Mouse (Mus musculus): ENCODE data around the gene Gm28051. TPM values are rescaled to one million over a fixed set of nuclear protein-coding genes. Genes with fewer than 3 reads are reported as not detected.

The Gm28051 gene
- total and polyA plus RNA-seq, 3 experiments, result not detected

GRCm38 (mm10) chr12:102678820-102679219, 78.7 kb downstream of the Gm28051 start:
- Histone ChIP-seq H3K4me1 (ENCODE audit: control insufficient read depth in 1 of 2, insufficient read depth in 2 of 2, low read length in 2 of 2) (no peaks in the 10 kb centered on the region), H3K9me3 (replicated peaks; ENCODE audit: insufficient read depth, low read length) (no peaks in the 10 kb centered on the region), H3K27me3 (ENCODE audit: control insufficient read depth in 1 of 2, insufficient read depth in 2 of 2, low read length in 2 of 2) (no peaks in the 10 kb centered on the region), H3K79me2 (ENCODE audit: control insufficient read depth, insufficient read depth, low read length, poor library complexity) (no peaks in the 10 kb centered on the region), H3K27ac (ENCODE audit: control insufficient read depth, low read depth, low read length) (no peak overlapping the region), H3K4me3 (ENCODE audit: control insufficient read depth in 1 of 2, insufficient read depth in 1 of 2, low read depth in 2 of 2, low read length in 2 of 2) (no peak overlapping the region), H3K36me3 (ENCODE audit: control insufficient read depth in 1 of 2, insufficient read depth in 2 of 2, low read length in 2 of 2) (no peaks in the 10 kb centered on the region), H3K9ac (ENCODE audit: control insufficient read depth, low read depth, low read length, poor library complexity, severe bottlenecking) (no peak overlapping the region)
- DNase-seq (ENCODE audit: low read depth, low spot score), result no peak
- TF ChIP-seq MYC (IDR thresholded peaks at IDR 0.05; ENCODE audit: low read depth, low read length) (no peak), USF1 (IDR thresholded peaks at IDR 0.05; ENCODE audit: low read depth, low read length) (no peak), POLR2AphosphoS2 (IDR thresholded peaks at IDR 0.05; ENCODE audit: low read length) (no peak), MXI1 (IDR thresholded peaks at IDR 0.05; ENCODE audit: low read depth, low read length) (no peak), UBTF (IDR thresholded peaks at IDR 0.05; ENCODE audit: borderline replicate concordance, insufficient read depth, low read depth, low read length) (no peak), ELF1 (IDR thresholded peaks at IDR 0.05; ENCODE audit: low read depth, low read length) (no peak), TAL1 (IDR thresholded peaks at IDR 0.05; ENCODE audit: low read length) (no peak), ZMIZ1 (IDR thresholded peaks at IDR 0.05; ENCODE audit: low read depth, low read length) (no peak), TCF12 (IDR thresholded peaks at IDR 0.05; ENCODE audit: low read depth, low read length) (no peak), RCOR1 (IDR thresholded peaks at IDR 0.05; ENCODE audit: low read depth, low read length) (no peak), POLR2A (IDR thresholded peaks at IDR 0.05; ENCODE audit: control insufficient read depth in 1 of 2, insufficient read depth in 1 of 2, low read depth in 1 of 2, low read length in 2 of 2, poor library complexity in 1 of 2) (no peak), BHLHE40 (IDR thresholded peaks at IDR 0.05; ENCODE audit: borderline replicate concordance, low read depth, low read length) (no peak), SIN3A (IDR thresholded peaks at IDR 0.05; ENCODE audit: low read length) (no peak), ZNF384 (IDR thresholded peaks at IDR 0.05; ENCODE audit: low read depth, low read length) (no peak), GATA1 (IDR thresholded peaks at IDR 0.05; ENCODE audit: low read depth, low read length) (no peak), ETS1 (IDR thresholded peaks at IDR 0.05; ENCODE audit: low read depth, low read length) (no peak)

DNA sequence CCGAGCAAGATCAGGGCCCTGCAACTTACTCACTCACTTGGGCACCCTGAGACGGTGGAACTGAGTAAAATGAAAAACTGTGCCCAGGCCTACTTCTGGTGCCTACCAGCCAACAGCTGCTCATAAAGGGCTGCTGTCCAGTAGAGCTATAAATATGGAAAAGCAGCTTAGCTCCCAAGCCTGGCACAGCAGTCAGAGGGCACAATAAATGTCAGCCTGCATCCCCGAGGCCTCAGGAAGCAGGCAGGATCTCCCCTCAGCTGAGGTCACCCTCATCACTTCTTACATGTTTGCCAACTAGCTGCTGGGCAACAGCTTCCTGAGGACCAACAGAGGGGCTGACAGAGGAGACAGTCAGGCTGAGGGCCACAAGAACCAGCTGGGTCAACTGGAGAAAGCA, 80.5 kb downstream of the Gm28051 start:
- H3K9ac ChIP-seq (ENCODE audit: control insufficient read depth, low read depth, low read length, poor library complexity, severe bottlenecking), result no peak overlapping the region
- TF ChIP-seq BHLHE40 (IDR thresholded peaks at IDR 0.05; ENCODE audit: borderline replicate concordance, low read depth, low read length) (no peak), CTCF (IDR thresholded peaks at IDR 0.05 in 2 of 3, conservative IDR thresholded peaks at IDR 0.05 in 1 of 3; ENCODE audit: control insufficient read depth in 1 of 3, insufficient read depth in 1 of 3, low read depth in 2 of 3, low read length in 3 of 3, poor library complexity in 1 of 3, severe bottlenecking in 1 of 3) (no peak), POLR2AphosphoS5 (IDR thresholded peaks at IDR 0.05; ENCODE audit: borderline replicate concordance, low read depth, low read length) (no peak), ZC3H11A (IDR thresholded peaks at IDR 0.05; ENCODE audit: low read depth, low read length) (no peak), TAL1 (IDR thresholded peaks at IDR 0.05; ENCODE audit: low read length) (no peak), MAX (IDR thresholded peaks at IDR 0.05; ENCODE audit: low read length) (no peak), ZNF384 (IDR thresholded peaks at IDR 0.05; ENCODE audit: low read depth, low read length) (no peak), TBP (IDR thresholded peaks at IDR 0.05; ENCODE audit: low read depth, low read length) (no peak), POLR2AphosphoS2 (IDR thresholded peaks at IDR 0.05; ENCODE audit: low read length) (no peak), CHD1 (IDR thresholded peaks at IDR 0.05; ENCODE audit: low read depth, low read length) (no peak), GABPA (IDR thresholded peaks at IDR 0.05; ENCODE audit: low read depth, low read length) (no peak), ZMIZ1 (IDR thresholded peaks at IDR 0.05; ENCODE audit: low read depth, low read length) (no peak), NELFE (IDR thresholded peaks at IDR 0.05; ENCODE audit: low read depth, low read length) (no peak)
- no peaks in the 10 kb centered on the region for H3K9me3 ChIP-seq (replicated peaks; ENCODE audit: insufficient read depth, low read length)
- H3K79me2 ChIP-seq (ENCODE audit: control insufficient read depth, insufficient read depth, low read length, poor library complexity), result no peaks in the 10 kb centered on the region
- H3K27ac ChIP-seq (ENCODE audit: control insufficient read depth, low read depth, low read length), result no peak overlapping the region
- H3K27me3 ChIP-seq (ENCODE audit: control insufficient read depth in 1 of 2, insufficient read depth in 2 of 2, low read length in 2 of 2), result no peaks in the 10 kb centered on the region
- no peaks in the 10 kb centered on the region for H3K36me3 ChIP-seq (ENCODE audit: control insufficient read depth in 1 of 2, insufficient read depth in 2 of 2, low read length in 2 of 2)
- no peak for DNase-seq (ENCODE audit: low read depth, low spot score)
- H3K4me1 ChIP-seq (ENCODE audit: control insufficient read depth in 1 of 2, insufficient read depth in 2 of 2, low read length in 2 of 2), result no peaks in the 10 kb centered on the region
- no peak overlapping the region for H3K4me3 ChIP-seq (ENCODE audit: control insufficient read depth in 1 of 2, insufficient read depth in 1 of 2, low read depth in 2 of 2, low read length in 2 of 2)
